ENCODE assay signal across 20 mouse cellular contexts in genomic region chr7:98148721-98149407, GRCm38 (mm10). TPM values are rescaled to one million over a fixed set of nuclear protein-coding genes. Genes with fewer than 3 reads are reported as not detected.
DNase-seq lines count a peak whose midpoint lies in the region; ATAC-seq and TF ChIP-seq lines count a peak whose summit lies in the region.
"Had no signal": no experiment of that assay in that cellular context is flagged by ENCODE, and none has a peak within 500 bp of the region (broad histone marks: within the 10 kb centered on the region; RNA-seq: fewer than 3 reads in every experiment).

No protein-coding gene starts in this region.

- H3K27ac ChIP-seq in forebrain, embryonic 12.5 days, result peak overlapping the region; percentile 61
- no peak overlapping the region for H3K27ac ChIP-seq in forebrain, postnatal 0 days (ENCODE audit: low read depth, low read length)
- H3K27ac ChIP-seq in kidney, embryonic 15.5 days, result peak overlapping the region; percentile 67
- H3K27ac ChIP-seq in kidney, adult 2 months (ENCODE audit: insufficient read depth, low read depth, low read length), result no peak overlapping the region
- H3K27ac ChIP-seq: embryonic facial prominence, embryonic 15.5 days; gastrocnemius, adult 2 months; heart, embryonic 15.5 days; neural tube, embryonic 12.5 days had no signal

- no peaks in the 10 kb centered on the region for H3K36me3 ChIP-seq in forebrain, embryonic 12.5 days (replicated peaks)
- H3K36me3 ChIP-seq in forebrain, postnatal 0 days (ENCODE audit: insufficient read depth), result peaks cover 3% of the 10 kb centered on the region; the same call in 1 of the 2 replicates
- H3K36me3 ChIP-seq in kidney, embryonic 15.5 days, result no peaks in the 10 kb centered on the region
- no peaks in the 10 kb centered on the region for H3K36me3 ChIP-seq in kidney, adult 2 months (ENCODE audit: control insufficient read depth, insufficient read depth, low read length)
- H3K36me3 ChIP-seq: embryonic facial prominence, embryonic 15.5 days; heart, embryonic 15.5 days; midbrain, embryonic 13.5 days; neural tube, embryonic 12.5 days had no signal

- H3K4me2 ChIP-seq in forebrain, embryonic 12.5 days, result no peak overlapping the region
- H3K4me2 ChIP-seq in forebrain, postnatal 0 days (ENCODE audit: low read depth), result no peak overlapping the region
- no peak overlapping the region for H3K4me2 ChIP-seq in kidney, embryonic 15.5 days
- H3K4me2 ChIP-seq: embryonic facial prominence, embryonic 15.5 days; heart, embryonic 15.5 days; midbrain, embryonic 13.5 days; neural tube, embryonic 12.5 days had no signal

- H3K4me1 ChIP-seq in forebrain, embryonic 12.5 days, result peaks cover 23% of the 10 kb centered on the region
- no peaks in the 10 kb centered on the region for H3K4me1 ChIP-seq in forebrain, postnatal 0 days (ENCODE audit: insufficient read depth)
- H3K4me1 ChIP-seq in kidney, embryonic 15.5 days, result peaks cover 55% of the 10 kb centered on the region
- H3K4me1 ChIP-seq in kidney, adult 2 months (ENCODE audit: control insufficient read depth, insufficient read depth, low read length), result 0 out of 2 replicates have a peak, but pooled peaks cover 4% of the 10 kb centered on the region

- H3K9me3 ChIP-seq in forebrain, embryonic 12.5 days, result no peaks in the 10 kb centered on the region
- no peaks in the 10 kb centered on the region for H3K9me3 ChIP-seq in forebrain, postnatal 0 days (ENCODE audit: low read length)
- H3K9me3 ChIP-seq in kidney, embryonic 15.5 days (replicated peaks), result no peaks in the 10 kb centered on the region
- H3K9me3 ChIP-seq: embryonic facial prominence, embryonic 15.5 days; heart, embryonic 15.5 days; midbrain, embryonic 13.5 days; neural tube, embryonic 12.5 days had no signal

- 73% methylated on average over 10 of the region's 10 CpGs for WGBS in forebrain, embryonic 12.5 days
- 65% methylated on average over 10 of the region's 10 CpGs for WGBS in forebrain, postnatal 0 days
- 71% methylated on average over 10 of the region's 10 CpGs for WGBS in kidney, embryonic 15.5 days
- WGBS in kidney, adult 2 months, result 82% methylated on average over 10 of the region's 10 CpGs

- TF ChIP-seq CTCF in forebrain, postnatal 0 days (IDR thresholded peaks at IDR 0.05; ENCODE audit: low read depth), result no peak
- TF ChIP-seq CTCF in kidney, adult 2 months (conservative IDR thresholded peaks at IDR 0.05; ENCODE audit: insufficient read depth, insufficient read length, low read depth, low read length), result no peak

- no peak for DNase-seq in forebrain, postnatal 0 days
- no peak for DNase-seq in kidney, adult 2 months
- peak; percentile 14 for DNase-seq in brain, embryonic 18.5 days (ENCODE audit: low read depth, low spot score)
- peak; percentile 34 for DNase-seq in telencephalon, adult 2 months (ENCODE audit: low read depth, low spot score)
- DNase-seq in urinary bladder, postnatal 25 days (ENCODE audit: low spot score), result no peak
- DNase-seq: cerebellum, adult 2 months; cerebellum, postnatal 36 days; gastrocnemius, adult 2 months; kidney, adult 18-20 months; liver; thymus, postnatal 25 days had no signal

- no peak overlapping the region for H3K4me3 ChIP-seq in forebrain, embryonic 12.5 days (replicated peaks)
- no peak overlapping the region for H3K4me3 ChIP-seq in forebrain, postnatal 0 days (ENCODE audit: low read depth, low read length)
- no peak overlapping the region for H3K4me3 ChIP-seq in kidney, embryonic 15.5 days (replicated peaks)
- no peak overlapping the region for H3K4me3 ChIP-seq in kidney, adult 2 months (ENCODE audit: insufficient read depth, low read depth, low read length)
- H3K4me3 ChIP-seq: embryonic facial prominence, embryonic 15.5 days; gastrocnemius, adult 2 months; heart, embryonic 15.5 days; midbrain, embryonic 13.5 days; neural tube, embryonic 12.5 days had no signal

- peak; percentile 51; the same call in 1 of the 2 replicates for ATAC-seq in forebrain, embryonic 12.5 days (ENCODE audit: low FRiP score)
- no peak; the same call in 1 of the 2 replicates for ATAC-seq in forebrain, postnatal 0 days
- ATAC-seq in kidney, embryonic 15.5 days (replicated peaks; ENCODE audit: low FRiP score), result no peak
- ATAC-seq: lung, postnatal 0 days had no signal

- no peaks in the 10 kb centered on the region for H3K27me3 ChIP-seq in forebrain, embryonic 12.5 days
- no peaks in the 10 kb centered on the region for H3K27me3 ChIP-seq in forebrain, postnatal 0 days (ENCODE audit: insufficient read depth, low read length)
- H3K27me3 ChIP-seq in kidney, embryonic 15.5 days, result no peaks in the 10 kb centered on the region
- H3K27me3 ChIP-seq in kidney, adult 2 months (replicated peaks; ENCODE audit: control insufficient read depth, insufficient read depth, low read length), result no peaks in the 10 kb centered on the region
- H3K27me3 ChIP-seq: embryonic facial prominence, embryonic 15.5 days; heart, embryonic 15.5 days; midbrain, embryonic 13.5 days; neural tube, embryonic 12.5 days had no signal

- TF ChIP-seq POLR2A in kidney, adult 2 months (IDR thresholded peaks at IDR 0.05; ENCODE audit: low read depth, low read length), result no peak

- H3K9ac ChIP-seq in forebrain, embryonic 12.5 days, result no peak overlapping the region
- no peak overlapping the region for H3K9ac ChIP-seq in forebrain, postnatal 0 days
- H3K9ac ChIP-seq in kidney, embryonic 15.5 days, result no peak overlapping the region
- H3K9ac ChIP-seq: embryonic facial prominence, embryonic 15.5 days; heart, embryonic 15.5 days; midbrain, embryonic 13.5 days; neural tube, embryonic 12.5 days had no signal

RNA-seq across cellular contexts. Expression of gene Omp, which starts 3.6 kb away (rescaled TPM):
- 0.45 and 0.74 TPM in 2 replicates for polyA plus RNA-seq in forebrain, embryonic 12.5 days (2016; fragmentation: Nextera tagmentation; extraction: Ambion mirVana)
- 0.29 and 0.54 TPM in 2 replicates for total RNA-seq in forebrain, postnatal 0 days (2014; rRNA removed)
- 0.31 and 0.38 TPM in 2 replicates for polyA plus RNA-seq in forebrain, postnatal 0 days (2015; fragmentation: Nextera tagmentation; extraction: Ambion mirVana)
- 0.39 and 0.60 TPM in 2 replicates for polyA plus RNA-seq in kidney, embryonic 15.5 days (2015; fragmentation: Nextera tagmentation; extraction: Ambion mirVana)
- polyA plus RNA-seq in kidney, adult 2 months (2012; rRNA removed), result 0.53 and 1.3 TPM in 2 replicates

RNA-seq across cellular contexts. Expression of gene Capn5, which starts 29.2 kb away (rescaled TPM):
- 8.3 and 9.3 TPM in 2 replicates for polyA plus RNA-seq in forebrain, embryonic 12.5 days (2016; fragmentation: Nextera tagmentation; extraction: Ambion mirVana)
- 35.8 and 39.2 TPM in 2 replicates for total RNA-seq in forebrain, postnatal 0 days (2014; rRNA removed)
- 21.3 and 22.6 TPM in 2 replicates for polyA plus RNA-seq in forebrain, postnatal 0 days (2015; fragmentation: Nextera tagmentation; extraction: Ambion mirVana)
- 12.7 and 14.1 TPM in 2 replicates for polyA plus RNA-seq in kidney, embryonic 15.5 days (2015; fragmentation: Nextera tagmentation; extraction: Ambion mirVana)
- polyA plus RNA-seq in kidney, adult 2 months (2012; rRNA removed), result 13.8 and 14.6 TPM in 2 replicates

RNA-seq across cellular contexts. Expression of gene Myo7a, which starts 29.5 kb away (rescaled TPM):
- 18.9 and 19.4 TPM in 2 replicates for polyA plus RNA-seq in forebrain, embryonic 12.5 days (2016; fragmentation: Nextera tagmentation; extraction: Ambion mirVana)
- 37.4 and 47.3 TPM in 2 replicates for total RNA-seq in forebrain, postnatal 0 days (2014; rRNA removed)
- 5.7 and 11.1 TPM in 2 replicates for polyA plus RNA-seq in forebrain, postnatal 0 days (2015; fragmentation: Nextera tagmentation; extraction: Ambion mirVana)
- 14.4 and 15.4 TPM in 2 replicates for polyA plus RNA-seq in kidney, embryonic 15.5 days (2015; fragmentation: Nextera tagmentation; extraction: Ambion mirVana)
- polyA plus RNA-seq in kidney, adult 2 months (2012; rRNA removed), result 24.6 and 29.8 TPM in 2 replicates

RNA-seq across cellular contexts. Expression of gene B3gnt6, which starts 50.4 kb away (rescaled TPM):
- polyA plus RNA-seq in forebrain, embryonic 12.5 days (2016; fragmentation: Nextera tagmentation; extraction: Ambion mirVana), result 0.13 and 0.15 TPM in 2 replicates
- total RNA-seq in forebrain, postnatal 0 days (2014; rRNA removed), result 0.08 and 0.19 TPM in 2 replicates
- polyA plus RNA-seq in forebrain, postnatal 0 days (2015; fragmentation: Nextera tagmentation; extraction: Ambion mirVana), result 0.26 and 0.63 TPM in 2 replicates
- polyA plus RNA-seq in kidney, embryonic 15.5 days (2015; fragmentation: Nextera tagmentation; extraction: Ambion mirVana), result 0.06 TPM in 1 of 2 replicates, not detected in the other
- polyA plus RNA-seq in kidney, adult 2 months (2012; rRNA removed), result 0.07 TPM in 1 of 2 replicates, not detected in the other
- total RNA-seq: CH12.LX; gastrocnemius, adult 2 months; layer of hippocampus, postnatal 25 days had no signal
- polyA plus RNA-seq: embryonic facial prominence, embryonic 15.5 days; heart, embryonic 15.5 days had no signal

Comparison
In these comparisons a context has a peak if more than half of its experiments do, and no peak if none do; other contexts are left out.
1. H3K27ac ChIP-seq: peak in forebrain, embryonic 12.5 days (single experiment) and kidney, embryonic 15.5 days (single experiment); none in forebrain, postnatal 0 days (single experiment) and kidney, adult 2 months (single experiment).
2. DNase-seq: peak in brain, embryonic 18.5 days (single experiment) and telencephalon, adult 2 months (single experiment); none in forebrain, postnatal 0 days (single experiment), kidney, adult 2 months (single experiment) and urinary bladder, postnatal 25 days (single experiment).